11 mouse cellular contexts compared by ENCODE assay signal in the genomic region with DNA sequence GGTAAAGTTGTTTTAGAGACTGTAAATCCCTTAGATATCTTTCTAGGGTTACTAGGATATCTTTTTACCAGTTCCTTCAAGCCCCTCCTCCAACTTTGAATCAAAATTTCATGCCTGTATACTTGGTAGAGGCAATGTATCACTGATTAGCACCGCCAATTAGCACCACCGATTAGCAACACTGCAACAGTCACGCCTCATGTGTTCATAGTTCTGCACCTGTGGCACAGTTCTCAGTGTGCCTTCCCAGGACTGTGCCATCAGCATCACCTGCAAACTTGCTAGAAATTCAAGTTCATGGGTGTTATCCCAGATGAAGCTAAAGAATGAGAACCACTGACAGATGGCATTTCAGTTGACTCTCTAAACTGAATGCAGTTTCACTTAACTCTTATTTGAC.
"Had no signal": no experiment of that assay in that cellular context is flagged by ENCODE, and none has a peak within 500 bp of the region (broad histone marks: within the 10 kb centered on the region; RNA-seq: fewer than 3 reads in every experiment).

No protein-coding gene starts in this region.

- ATAC-seq: liver, postnatal 0 days; midbrain, embryonic 16.5 days had no signal

- H3K4me1 ChIP-seq: lung, embryonic 15.5 days; midbrain, embryonic 12.5 days had no signal

- H3K4me3 ChIP-seq: left cerebral cortex, adult 2 months; liver, embryonic 13.5 days; lung, embryonic 15.5 days; midbrain, embryonic 12.5 days had no signal

- H3K9ac ChIP-seq: liver, embryonic 13.5 days; liver, postnatal 0 days; lung, embryonic 15.5 days; midbrain, embryonic 12.5 days had no signal

- H3K36me3 ChIP-seq: liver, embryonic 13.5 days had no signal

- H3K27me3 ChIP-seq: liver, embryonic 13.5 days; lung, embryonic 15.5 days; midbrain, embryonic 12.5 days had no signal

- H3K4me2 ChIP-seq: liver, embryonic 13.5 days; lung, embryonic 15.5 days; midbrain, embryonic 12.5 days had no signal

- DNase-seq: liver; liver, embryonic 13.5 days; liver, postnatal 0 days; lung, postnatal 14 days; right cerebral cortex, adult 18-20 months; right cerebral cortex, postnatal 25 days; thymus, postnatal 36 days had no signal

- H3K27ac ChIP-seq: left cerebral cortex, adult 2 months; liver, embryonic 13.5 days; lung, embryonic 15.5 days; midbrain, embryonic 12.5 days had no signal

- H3K9me3 ChIP-seq: liver, embryonic 13.5 days; lung, embryonic 15.5 days; midbrain, embryonic 12.5 days had no signal
